Mouse (Mus musculus) forebrain, embryonic 15.5 days (tissue): ENCODE results near the gene Rassf4. TPM values are rescaled to one million over a fixed set of nuclear protein-coding genes. Genes with fewer than 3 reads are reported as not detected.

ENCODE experiments used
- microRNA-seq: library from miRNA; unstranded; fragments of <30 nt; microRNA quantifications from one replicate; pipeline ENCODE4, GENCODE M21; 2016
- polyA plus RNA-seq: library from polyadenylated mRNA; unstranded; fragments of >200 nt; fragmentation: Nextera tagmentation; extraction: Ambion mirVana; gene quantifications from 2 replicates; pipeline ENCODE4 v1.2.1, GENCODE M21; 2015

The Rassf4 gene
- polyA plus RNA-seq, 1 experiment from 2014 or later, result 10.2 TPM

Small RNAs within 50 kb of the gene (microRNA-seq; reads per million reads assigned to microRNA genes)
- not detected for gene Mir7043

Other genes starting within 250 kb of the Rassf4 start
- gene Alox5, start 212.8 kb downstream of the Rassf4 start, polyA plus RNA-seq, result 0.34 and 0.70 TPM in 2 replicates
- not detected in 2 replicates for gene Olfr211, start 184.9 kb downstream of the Rassf4 start, polyA plus RNA-seq
- gene Olfr212, start 167.4 kb downstream of the Rassf4 start, polyA plus RNA-seq, result not detected in 2 replicates
- gene Olfr213, start 135.5 kb downstream of the Rassf4 start, polyA plus RNA-seq, result not detected in 2 replicates
- gene Gm5580, start 122.8 kb downstream of the Rassf4 start, polyA plus RNA-seq, result 0.33 and 0.52 TPM in 2 replicates
- gene Olfr214, start 119.7 kb downstream of the Rassf4 start, polyA plus RNA-seq, result not detected in 2 replicates
- not detected in 2 replicates for gene Olfr215, start 89.8 kb downstream of the Rassf4 start, polyA plus RNA-seq
- gene Zfp422, start 45.0 kb downstream of the Rassf4 start, polyA plus RNA-seq, result 218 and 222 TPM in 2 replicates
- gene Depp1, start 23.3 kb downstream of the Rassf4 start, polyA plus RNA-seq, result 7.2 and 8.1 TPM in 2 replicates
- 0.36 and 1.4 TPM in 2 replicates for gene Tmem72, start 43.0 kb upstream of the Rassf4 start, polyA plus RNA-seq